Mouse (Mus musculus) liver, postnatal 0 days (tissue): ENCODE measurements around the gene Adora1.

Experiments used
- CTCF ChIP-seq: sonication (generic); IDR thresholded peaks from 2 replicates; pipeline ENCODE4 v1.5.1; 2016; ENCODE audit warnings: antibody characterized with exemption, low read depth
- EP300 ChIP-seq: IDR thresholded peaks from 2 replicates; pipeline ENCODE4 v1.6.1; 2016; ENCODE audit warnings: antibody characterized with exemption, low read depth, mild to moderate bottlenecking

- TF ChIP-seq CTCF = no peak
- no peak for TF ChIP-seq EP300
Observed at GRCm38 (mm10) chr1:134163476-134163875, 71.8 kb downstream of the Adora1 start.
